Mouse (Mus musculus) kidney, postnatal 4 days (tissue): ENCODE measurements around the gene Fam169b.
"Not testable (repeated sequence)": the region's sequence is repeated elsewhere in the genome, so short reads cannot be mapped to it uniquely, and the experiment has no call there.

ENCODE experiments used
- DNase-seq, 2 experiments: peaks; one replicate each; pipeline ENCODE4 v3.0.0; 2021; ENCODE audit warnings: mixed read lengths in 2 of 2

Fam169b gene

GRCm38 (mm10) chr7:68287582-68287981 is 13.9 kb downstream of the Fam169b start:
- no peak for DNase-seq

DNA sequence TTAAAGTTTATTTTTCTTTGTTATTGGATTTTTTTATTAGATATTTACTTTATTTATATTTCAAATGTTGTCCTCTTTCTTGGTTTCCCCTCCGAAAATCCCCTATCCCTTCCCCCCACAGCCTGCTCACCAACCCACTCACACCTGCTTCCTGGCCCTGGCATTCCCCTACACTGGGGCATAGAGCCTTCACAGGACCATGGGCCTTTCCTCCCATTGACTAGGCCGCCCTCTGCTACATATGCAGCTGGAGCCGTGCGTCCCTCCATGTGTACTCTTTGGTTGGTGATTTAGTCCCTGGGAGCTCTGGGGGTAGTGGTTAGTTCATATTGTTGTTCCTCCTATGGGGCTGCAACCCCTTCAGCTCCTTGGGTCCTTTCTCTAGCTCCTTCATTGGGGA is 14.4 kb downstream of the Fam169b start:
- DNase-seq: not testable (repeated sequence)

- no peak for DNase-seq
Observed at GRCm38 (mm10) chr7:68289081-68289480, 15.4 kb downstream of the Fam169b start.

- DNase-seq: no peak
Observed at GRCm38 (mm10) chr7:68291603-68292002, 18.0 kb downstream of the Fam169b start.

GRCm38 (mm10) chr7:68293997-68294789 is 20.6 kb downstream of the Fam169b start:
- peak; percentile 39 to 58 for DNase-seq

DNA sequence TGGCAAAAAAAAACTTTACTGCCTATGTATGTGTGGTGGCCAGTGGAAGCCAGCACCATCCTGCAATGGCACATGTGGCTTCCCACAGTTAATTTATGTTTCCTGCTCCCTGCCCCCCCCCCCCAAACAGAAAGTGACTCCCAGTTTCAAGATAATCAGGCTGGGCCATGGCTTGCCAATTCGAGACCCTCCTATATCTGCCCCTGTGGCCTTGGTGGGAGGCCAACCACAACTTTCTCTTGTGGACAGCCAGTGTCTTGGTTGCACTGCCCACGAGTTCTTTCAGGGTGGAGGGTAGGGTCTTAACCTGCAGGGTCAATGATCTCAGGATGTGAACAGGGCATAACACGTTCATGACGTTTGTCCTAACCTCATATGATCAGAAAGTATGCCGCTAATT is 22.8 kb downstream of the Fam169b start:
- DNase-seq: no peak

DNA sequence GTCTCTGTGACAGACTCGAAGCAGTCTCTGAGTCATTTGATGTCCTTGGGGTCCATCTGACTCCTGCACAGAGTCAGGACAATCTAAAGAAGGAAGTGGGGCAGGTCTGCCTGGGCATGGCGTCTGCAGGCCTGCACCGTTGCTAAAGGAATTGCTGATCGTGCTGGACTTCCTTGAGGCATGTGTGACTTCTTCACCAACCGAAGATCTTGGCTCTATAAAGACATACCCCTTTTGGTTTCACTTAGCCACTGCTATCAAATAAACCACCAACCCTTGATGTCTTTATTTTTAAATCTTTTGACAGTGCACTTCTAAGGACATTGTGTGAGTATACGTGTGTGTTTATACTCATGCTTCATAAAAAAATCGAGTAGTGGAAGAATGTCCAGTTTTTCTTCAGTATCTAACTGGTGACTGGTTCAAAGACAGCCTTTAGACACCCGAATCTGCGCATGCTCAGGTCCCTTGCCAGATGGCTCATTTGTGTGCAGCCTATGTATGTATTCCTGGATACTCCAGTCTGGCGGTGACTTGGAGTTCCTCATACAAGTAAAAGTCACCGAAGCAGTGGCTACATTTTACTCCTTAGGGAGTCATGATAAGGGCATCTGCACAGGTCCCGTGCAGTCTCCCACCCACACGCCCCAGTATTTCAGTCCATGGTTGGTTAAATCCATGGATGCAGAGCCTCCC is 24.9 kb downstream of the Fam169b start:
- no peak for DNase-seq

DNA sequence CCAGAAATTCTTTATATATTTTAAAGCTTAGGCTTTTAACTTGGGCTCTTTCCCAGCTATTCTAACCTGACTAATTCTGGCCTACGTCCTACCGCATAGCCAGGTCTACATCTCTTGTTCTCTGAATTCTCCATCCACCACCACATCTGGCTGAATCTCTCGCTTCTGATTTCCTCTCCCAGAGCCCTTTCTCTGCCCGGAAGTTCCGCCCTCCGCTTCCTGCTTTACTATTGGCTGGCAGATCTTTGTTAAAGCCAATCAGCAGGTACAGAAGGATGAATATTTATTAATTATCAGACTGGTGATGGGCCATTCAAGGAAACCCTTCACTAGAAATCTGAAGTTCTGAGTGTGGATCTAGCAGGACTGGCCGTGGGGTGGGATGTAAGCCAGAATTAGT is 27.5 kb downstream of the Fam169b start:
- DNase-seq: peak; percentile 45 to 54

DNA sequence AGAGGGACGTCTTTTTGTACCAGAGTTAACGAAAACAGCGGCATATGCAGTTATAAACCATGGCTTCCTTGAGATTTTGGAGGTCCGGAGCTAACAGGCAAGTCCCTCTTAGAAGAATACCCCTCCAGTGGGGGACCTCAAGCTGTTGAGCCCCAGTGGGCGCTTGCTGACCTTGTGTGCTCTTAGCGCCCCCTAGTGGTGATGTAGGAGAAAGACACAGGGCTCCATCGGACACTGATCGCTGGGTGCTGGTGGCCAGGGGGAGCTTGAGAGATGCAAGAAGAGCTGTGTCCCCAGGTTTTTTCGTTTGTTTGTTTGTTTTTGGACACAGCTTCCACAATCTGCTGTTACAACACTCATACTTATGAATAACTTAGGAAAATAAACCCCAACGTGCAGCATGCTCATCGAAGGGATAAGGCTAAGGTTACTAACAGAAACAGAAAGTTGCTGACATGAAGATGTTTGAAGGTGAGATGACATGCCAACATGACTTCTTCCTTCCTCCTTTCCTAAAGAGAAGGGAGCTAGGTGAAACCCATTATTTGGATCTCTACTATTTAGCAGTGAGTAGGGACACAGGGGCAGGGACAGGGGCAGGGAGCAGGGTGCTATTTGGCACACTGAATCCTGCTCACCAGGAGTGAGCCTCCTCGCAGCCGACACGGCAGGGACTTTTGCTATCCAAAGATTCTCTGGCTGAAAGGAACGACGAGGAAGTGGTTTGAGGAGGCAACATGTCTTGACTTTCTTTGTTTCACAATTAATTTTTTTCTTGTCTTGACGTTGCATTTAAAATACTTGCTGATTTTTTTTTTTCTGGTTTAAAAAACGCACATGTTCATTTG is 29.2 kb downstream of the Fam169b start:
- peak; percentile 70 to 78 for DNase-seq

GRCm38 (mm10) chr7:68303685-68304084 is 30.0 kb downstream of the Fam169b start:
- DNase-seq: no peak

GRCm38 (mm10) chr7:68305781-68306575 is 32.3 kb downstream of the Fam169b start:
- DNase-seq: no peak

DNA sequence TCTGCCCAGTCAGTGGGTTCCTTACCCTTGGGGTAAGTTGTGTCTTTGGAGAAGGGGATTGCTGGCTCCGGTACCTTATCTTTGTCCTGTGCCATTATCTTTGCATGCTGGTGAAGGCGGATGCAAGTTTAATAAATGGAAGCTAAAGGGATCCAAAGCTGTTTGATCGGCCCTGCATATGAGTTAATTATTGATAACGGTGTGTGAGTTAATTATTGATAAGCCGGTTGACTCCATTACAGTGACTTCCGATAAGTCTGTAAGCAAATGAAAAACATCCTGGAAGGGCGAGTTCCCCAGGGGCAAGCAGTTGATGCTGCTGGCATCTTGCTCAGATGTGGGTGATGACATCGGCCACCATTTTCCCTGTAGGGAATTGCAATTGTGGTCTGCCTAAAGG is 33.1 kb downstream of the Fam169b start:
- no peak for DNase-seq

DNA sequence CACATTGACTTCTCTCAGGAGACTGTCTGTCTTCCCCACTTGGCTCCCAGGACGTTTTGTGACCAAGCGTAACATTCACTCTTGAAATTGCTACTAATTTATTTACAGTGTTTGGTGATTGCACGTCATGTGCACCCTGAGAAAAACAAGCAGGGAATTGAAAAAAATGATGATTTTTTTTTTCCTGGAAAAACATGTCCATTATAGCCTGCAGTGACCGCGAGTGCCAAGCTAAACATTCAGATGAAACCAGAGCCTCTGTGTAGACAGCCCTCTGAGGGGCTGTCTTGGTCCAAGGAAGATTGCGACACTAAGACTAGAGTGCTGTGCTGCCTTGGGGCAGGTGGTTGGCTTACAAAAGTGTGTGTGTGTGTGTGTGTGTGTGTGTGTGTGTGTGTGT is 37.8 kb downstream of the Fam169b start:
- peak; percentile 17 to 51 for DNase-seq

GRCm38 (mm10) chr7:68312395-68312794 is 38.8 kb downstream of the Fam169b start:
- DNase-seq: no peak

DNA sequence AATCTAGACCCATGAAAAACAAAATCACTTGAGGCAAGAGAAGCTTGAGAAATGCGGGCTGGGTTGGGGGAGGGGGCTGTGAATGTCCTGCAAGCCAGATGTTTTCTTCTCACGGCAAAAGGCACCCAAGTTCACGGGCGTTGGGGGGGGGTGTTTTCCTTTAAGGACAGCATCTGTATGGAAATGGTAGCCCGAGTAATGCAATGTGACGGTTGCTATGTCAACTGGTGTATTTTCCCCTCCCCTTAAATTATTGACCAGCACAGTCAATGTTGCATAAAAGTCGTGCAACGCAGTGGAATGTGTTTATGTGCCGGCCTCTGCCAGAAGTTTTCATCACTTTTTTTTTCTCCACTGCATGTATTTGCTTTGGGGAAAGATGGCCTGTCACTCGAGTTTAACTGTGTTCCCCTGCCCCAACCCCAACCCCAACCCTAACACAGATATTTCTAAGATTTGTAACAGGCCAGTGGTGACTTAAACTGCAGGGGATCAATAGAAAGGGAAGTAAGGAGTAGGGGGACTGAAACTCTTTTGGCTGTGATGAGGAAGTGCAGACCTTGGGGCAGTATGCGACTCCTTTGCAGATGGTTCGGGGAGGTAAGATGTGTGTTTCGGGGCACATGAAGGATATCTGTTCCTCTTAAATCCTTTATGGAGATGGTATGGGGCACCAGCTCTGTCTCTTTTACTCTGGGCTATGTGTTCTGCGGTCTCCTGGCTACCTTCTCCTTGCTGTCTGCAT is 39.6 kb downstream of the Fam169b start:
- DNase-seq: peak in 1 of 2 experiments; percentile 28

DNA sequence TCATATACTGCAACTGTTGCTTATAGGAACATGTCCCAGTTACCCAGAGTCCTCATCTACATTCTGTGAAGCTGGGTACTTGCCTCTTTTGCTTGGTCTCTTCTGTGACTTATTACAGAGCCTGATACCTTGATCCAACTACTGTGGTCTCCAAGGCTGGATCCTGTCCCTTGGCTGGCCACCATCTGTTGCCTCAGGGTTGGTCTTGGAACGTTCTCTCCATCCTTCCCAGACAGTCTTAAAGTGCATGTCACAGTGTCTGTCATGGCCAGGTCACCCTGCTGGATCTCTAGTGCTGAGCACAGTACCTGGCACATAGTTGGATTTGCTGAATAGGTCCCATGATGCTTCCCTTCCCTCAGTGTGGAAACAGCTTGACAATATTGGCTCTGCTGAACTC is 40.6 kb downstream of the Fam169b start:
- no peak for DNase-seq

DNA sequence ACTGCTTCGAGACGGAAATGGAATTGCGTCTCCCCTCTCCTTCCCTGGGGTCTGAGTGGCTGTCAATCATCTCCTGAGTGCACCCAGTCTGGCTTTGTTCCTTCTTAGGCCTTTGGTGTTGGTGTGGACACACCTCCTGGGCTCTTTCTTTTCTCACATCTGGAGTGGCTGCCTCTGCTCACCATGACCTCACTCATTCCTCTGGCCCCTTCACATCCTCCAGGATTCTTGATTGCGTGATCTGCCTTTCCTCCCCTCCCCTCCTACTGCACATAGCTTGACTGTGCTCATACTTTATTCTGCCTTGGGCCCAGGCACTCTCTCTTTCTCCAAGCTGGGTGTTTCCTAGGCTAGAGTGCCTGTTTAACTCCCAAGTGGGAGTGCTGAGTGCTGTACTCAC is 41.4 kb downstream of the Fam169b start:
- no peak for DNase-seq

- no peak for DNase-seq
Observed at GRCm38 (mm10) chr7:68318006-68318788, 44.6 kb downstream of the Fam169b start.

DNA sequence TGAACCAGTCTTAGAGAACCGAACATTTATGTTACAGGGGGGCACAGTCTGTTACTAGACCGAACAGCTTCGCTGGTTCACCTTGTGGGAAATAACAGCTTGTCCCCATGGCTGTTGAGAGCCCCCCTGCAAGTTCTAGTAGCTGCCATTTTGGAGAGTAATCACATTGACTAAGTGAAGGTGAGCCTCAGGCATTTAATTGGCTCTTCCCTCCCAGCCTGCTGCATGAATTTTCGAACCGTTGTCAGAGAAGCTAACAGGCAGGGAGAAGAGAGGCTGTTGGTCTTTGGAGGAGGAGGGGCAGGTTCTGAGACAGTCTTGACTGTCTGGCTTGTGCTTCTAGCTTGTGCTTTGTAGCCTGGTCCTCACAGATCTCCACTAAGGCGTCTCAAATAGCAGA is 45.3 kb downstream of the Fam169b start:
- no peak for DNase-seq

GRCm38 (mm10) chr7:68320078-68320810 is 46.6 kb downstream of the Fam169b start:
- DNase-seq: peak; percentile 43 to 62
